Mouse (Mus musculus) cortical plate, adult 2 months (tissue): Measurements from ENCODE around the gene Pgpep1. TPM values are rescaled to one million over a fixed set of nuclear protein-coding genes. Genes with fewer than 3 reads are reported as not detected.

Source experiments
- H3K27ac ChIP-seq: fragments of 200-500 bp; 2 replicates; pipeline ENCODE4 v1.5.1; 2012; ENCODE audit warnings: low read length, control low read depth, inconsistent platforms; ENCODE audit not compliant: insufficient read depth
- H3K4me1 ChIP-seq: fragments of 200-500 bp; 2 replicates; pipeline ENCODE4 v1.6.1; 2011; ENCODE audit warnings: low read length; ENCODE audit not compliant: control insufficient read depth, insufficient read depth
- H3K4me3 ChIP-seq: fragments of 200-500 bp; 2 replicates; pipeline ENCODE4 v1.5.1; 2011; ENCODE audit warnings: mild to moderate bottlenecking, low read length, control low read depth; ENCODE audit not compliant: insufficient read depth
- CTCF ChIP-seq: fragments of 200-500 bp; IDR thresholded peaks from 2 replicates; pipeline ENCODE4 v1.5.1; 2011; ENCODE audit warnings: mild to moderate bottlenecking, control low read depth, low read length; ENCODE audit not compliant: insufficient read depth; ENCODE audit errors: extremely low read depth
- POLR2A ChIP-seq: fragments of 200-500 bp; IDR thresholded peaks from 2 replicates; pipeline ENCODE4 v1.6.1; 2011; ENCODE audit warnings: mild to moderate bottlenecking, low read length, control low read depth; ENCODE audit not compliant: insufficient read depth; ENCODE audit errors: extremely low read depth
- polyA plus RNA-seq: library from polyadenylated mRNA; depleted of rRNA; stranded (reverse); fragments of >200 nt; gene quantifications from 2 replicates; pipeline ENCODE4 v1.2.3, GENCODE M21; 2012

Gene Pgpep1
- polyA plus RNA-seq, 1 experiment, result 18.1 TPM

DNA sequence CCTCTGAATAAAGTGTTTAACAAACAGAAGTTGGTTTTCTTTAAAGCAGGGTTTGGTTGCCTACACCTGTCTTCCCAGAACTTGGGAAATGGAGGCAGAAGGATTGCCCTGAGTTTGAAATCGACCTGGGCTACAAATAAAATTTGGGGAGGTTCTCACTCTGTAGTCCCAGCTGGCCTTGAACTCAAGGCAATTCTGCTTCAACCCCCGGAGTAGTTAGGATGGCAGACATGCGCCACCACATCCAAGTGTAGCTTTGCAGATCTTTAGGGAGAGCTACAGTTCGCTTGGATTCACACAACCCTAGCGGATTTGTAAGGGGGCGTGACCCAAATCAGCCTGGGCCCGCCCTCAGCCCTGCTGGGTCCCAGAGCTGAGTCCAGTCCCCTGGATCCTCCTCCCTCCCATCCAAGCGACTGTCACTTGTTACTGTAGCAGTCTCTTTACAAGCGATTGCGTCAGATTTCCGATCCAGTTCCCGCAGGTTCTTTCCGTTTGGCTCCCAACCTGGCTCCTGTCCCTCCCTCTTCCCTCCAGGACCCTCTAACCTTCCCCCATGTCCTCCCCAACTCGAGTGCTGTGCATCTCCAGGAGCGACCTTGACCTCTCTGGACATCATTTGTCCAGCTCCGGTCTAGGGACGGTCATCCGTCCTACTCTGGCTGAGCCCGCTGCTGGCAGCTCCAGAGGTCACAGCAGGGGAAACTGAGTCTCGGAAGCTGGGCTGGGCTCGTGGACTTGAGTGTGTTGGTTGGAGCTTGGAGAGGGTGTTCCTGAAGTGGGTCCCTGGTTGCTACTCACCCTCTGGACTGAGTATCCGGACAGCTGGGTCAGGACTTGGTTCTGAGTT, 29.4 kb downstream of the Pgpep1 start:
- no peak for TF ChIP-seq POLR2A
- H3K4me3 ChIP-seq, result no peak overlapping the region; the same call in 1 of the 2 replicates
- H3K27ac ChIP-seq, result no peak overlapping the region
- no peaks in the 10 kb centered on the region for H3K4me1 ChIP-seq

DNA sequence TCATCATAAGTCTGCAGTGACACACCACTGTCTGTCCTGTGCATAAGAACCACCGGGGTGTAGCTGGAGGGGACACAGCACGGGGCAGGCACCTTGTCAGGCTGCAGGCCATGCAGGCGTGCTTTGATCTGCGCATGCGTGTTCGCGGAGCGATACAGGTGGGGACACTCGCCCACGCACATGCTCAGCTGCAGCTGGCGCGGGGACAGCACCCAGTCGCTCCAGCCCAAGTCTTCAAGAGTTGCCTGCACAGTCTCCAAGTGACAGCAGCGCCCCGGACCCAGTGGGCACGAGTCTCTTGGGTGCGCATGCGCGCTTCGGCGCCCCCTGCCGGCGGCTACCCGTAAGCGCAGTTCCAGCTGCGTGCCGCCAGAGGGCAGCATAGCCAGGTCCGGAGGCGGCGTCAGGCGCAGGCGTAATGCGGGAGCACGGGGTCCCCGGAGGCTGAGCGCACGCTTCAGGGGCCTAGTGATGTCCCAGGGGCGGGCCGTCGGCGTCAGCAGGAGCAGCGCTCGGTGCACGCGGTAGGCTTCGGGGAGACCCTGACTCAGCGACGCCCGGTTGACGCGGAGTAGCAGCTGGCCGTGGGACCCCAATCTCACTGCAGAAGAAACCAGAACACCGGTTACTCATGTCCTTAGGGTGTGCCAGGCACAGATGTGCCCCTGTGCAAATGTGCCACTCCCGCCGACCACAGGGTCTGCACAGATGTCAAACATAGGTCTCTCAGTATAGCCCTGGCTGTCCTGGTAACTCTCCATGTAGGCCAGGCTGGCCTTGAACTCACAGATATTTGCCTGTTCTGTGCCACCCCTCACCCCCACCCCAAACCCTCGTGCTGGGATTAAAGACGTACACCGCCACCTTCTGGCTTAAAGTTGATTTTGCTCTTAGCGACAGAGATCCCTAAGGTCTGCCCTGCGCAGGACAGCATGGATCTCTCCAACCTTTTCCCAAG, 30.3 kb downstream of the Pgpep1 start:
- Histone ChIP-seq H3K27ac (peak overlapping the region; percentile 57), H3K4me3 (peak overlapping the region; percentile 29), H3K4me1 (no peaks in the 10 kb centered on the region)
- TF ChIP-seq POLR2A, result peak; percentile 61; the same call in 1 of the 2 replicates
- TF ChIP-seq CTCF, result peak; percentile 100

DNA sequence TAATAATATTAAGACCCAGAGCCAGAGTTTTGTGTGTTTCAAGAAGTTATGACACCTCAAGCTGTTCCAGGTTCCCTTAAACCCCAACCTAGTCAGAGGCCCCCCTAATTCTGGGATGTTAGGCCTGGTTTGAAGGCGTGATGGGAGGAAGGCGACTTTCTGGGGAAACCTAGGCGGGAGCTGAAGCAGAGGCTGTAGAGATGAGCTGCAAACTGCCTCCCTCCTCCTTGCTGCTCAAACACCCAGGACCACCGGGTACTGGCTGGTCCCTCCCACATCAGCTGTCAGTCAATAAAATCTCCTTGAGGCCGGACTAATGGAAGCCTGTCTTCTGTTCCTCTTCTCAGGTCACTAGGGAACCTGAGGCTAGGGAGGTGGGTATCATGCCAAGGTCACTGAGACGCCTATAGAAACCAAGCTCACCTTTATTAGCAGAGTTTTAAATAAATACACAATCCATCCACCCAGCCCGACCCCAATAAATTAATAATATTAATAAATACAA, 31.1 kb downstream of the Pgpep1 start:
- TF ChIP-seq POLR2A, result no peak
- TF ChIP-seq CTCF, result no peak
- H3K27ac ChIP-seq, result no peak overlapping the region
- peak overlapping the region; percentile 29; the same call in 1 of the 2 replicates for H3K4me3 ChIP-seq
- no peaks in the 10 kb centered on the region for H3K4me1 ChIP-seq

DNA sequence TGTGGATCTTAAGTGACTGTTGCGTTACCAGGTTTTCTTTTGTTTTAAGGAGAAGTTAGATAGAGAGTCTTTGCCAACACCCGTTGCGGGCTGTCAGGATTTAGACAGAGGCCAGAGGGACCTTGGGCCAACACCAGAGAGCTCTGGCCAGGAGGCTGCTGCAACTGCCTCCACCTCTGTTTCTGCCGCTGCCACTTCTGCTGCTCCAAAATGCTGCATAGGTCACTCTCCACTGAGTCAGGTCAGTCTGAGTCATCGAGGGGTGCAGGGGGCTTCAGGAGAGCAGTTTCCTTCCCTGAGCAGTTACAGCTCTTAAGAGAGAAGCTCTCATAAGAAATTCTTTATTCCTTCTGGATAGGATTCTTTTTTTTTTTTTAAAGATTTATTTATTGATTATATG, 33.1 kb downstream of the Pgpep1 start:
- TF ChIP-seq POLR2A (no peak), CTCF (no peak)
- Histone ChIP-seq H3K4me1 (no peaks in the 10 kb centered on the region), H3K27ac (no peak overlapping the region), H3K4me3 (no peak overlapping the region)

DNA sequence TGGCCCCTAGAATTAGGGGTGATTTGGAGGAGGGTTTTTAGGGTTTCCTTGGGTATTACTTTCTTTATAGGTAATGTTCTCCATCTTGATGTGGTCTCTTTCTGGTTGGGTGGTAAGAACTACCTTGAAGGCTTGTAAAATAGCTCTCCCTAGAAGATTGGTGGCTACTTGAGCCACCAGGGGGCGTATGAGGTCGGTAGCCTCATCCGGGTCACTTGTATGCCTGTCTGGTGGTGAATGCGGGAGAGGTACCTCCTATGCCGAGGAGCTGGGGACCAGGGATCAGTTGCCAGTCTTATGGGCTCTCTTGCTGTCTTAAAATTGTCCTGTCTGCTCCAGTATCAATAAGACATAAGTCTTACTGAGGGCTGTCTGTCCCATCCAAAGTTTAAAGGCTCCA, 35.1 kb downstream of the Pgpep1 start:
- Histone ChIP-seq H3K4me3 (no peak overlapping the region), H3K27ac (no peak overlapping the region), H3K4me1 (no peaks in the 10 kb centered on the region)
- TF ChIP-seq POLR2A (no peak), CTCF (peak; percentile 29; the same call in 1 of the 2 replicates)

DNA sequence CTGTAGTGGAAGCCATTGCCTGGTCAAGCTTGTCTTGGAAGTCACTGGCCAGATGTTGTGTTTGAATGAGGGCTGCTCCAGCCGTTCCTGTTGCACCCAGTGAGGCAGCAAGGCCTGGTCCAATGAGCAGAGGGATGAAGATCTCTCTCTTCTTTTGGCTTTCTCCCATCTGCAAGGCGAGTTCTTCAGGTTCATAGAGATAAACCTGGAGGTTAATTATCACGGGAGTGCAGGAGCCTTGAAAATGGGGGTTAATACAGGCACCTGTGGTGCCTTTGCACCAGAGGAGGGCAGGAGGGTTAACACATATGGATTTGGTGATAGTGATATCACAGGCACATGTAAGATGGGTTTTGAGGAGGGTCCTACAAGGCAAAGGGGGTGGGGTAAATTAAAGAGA, 38.0 kb downstream of the Pgpep1 start:
- TF ChIP-seq CTCF (no peak), POLR2A (no peak)
- H3K27ac ChIP-seq, result no peak overlapping the region

DNA sequence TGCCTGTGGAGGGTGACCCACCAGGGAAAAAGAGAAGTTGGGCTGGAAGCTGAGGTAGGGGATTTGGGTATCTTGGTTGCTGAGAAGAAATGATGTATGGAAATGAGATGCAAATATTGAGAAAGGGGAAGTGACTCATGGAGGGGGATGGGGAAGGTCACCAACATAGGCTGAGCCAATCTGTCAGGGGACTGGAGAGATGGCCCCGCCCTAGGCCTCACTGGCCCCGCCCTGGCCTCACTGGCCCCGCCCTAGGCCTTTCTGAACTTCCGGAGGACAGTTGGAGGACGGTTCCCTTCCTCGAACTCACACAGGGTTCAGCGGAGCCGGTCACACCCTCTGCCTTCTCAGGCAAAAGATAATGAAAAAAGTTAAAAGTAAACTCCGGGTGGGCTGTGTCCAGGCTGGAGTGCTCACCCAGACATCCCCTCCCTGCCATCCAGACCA, 41.3 kb downstream of the Pgpep1 start:
- H3K4me3 ChIP-seq, result no peak overlapping the region
- H3K4me1 ChIP-seq, result no peaks in the 10 kb centered on the region
- H3K27ac ChIP-seq, result no peak overlapping the region
- TF ChIP-seq POLR2A, result no peak
- no peak for TF ChIP-seq CTCF

More for the DNA sequence above, 38.0 kb downstream of the Pgpep1 start:
- no peaks in the 10 kb centered on the region for H3K4me1 ChIP-seq
- no peak overlapping the region for H3K4me3 ChIP-seq

DNA sequence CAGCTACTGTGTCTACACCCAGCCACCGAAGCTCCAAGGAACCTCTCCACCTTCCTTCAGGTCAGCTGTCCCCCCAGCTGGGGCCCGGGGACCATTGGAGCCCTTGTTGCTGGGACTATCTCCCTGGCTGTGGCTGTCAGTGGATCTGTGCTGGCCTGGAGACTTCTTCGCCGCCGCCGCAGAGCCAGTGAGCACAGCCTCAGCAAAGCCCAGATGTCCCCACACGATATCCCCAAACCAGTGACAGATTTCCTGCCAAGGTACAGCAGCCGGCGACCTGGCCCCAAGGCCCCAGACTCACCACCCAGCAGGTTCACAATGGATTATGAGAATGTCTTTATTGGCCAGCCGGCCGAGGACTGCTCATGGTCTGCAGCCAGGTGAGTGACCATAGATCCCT, 42.2 kb downstream of the Pgpep1 start:
- H3K4me3 ChIP-seq, result no peak overlapping the region
- H3K4me1 ChIP-seq, result no peaks in the 10 kb centered on the region
- H3K27ac ChIP-seq, result no peak overlapping the region
- TF ChIP-seq CTCF, result no peak
- TF ChIP-seq POLR2A, result no peak

DNA sequence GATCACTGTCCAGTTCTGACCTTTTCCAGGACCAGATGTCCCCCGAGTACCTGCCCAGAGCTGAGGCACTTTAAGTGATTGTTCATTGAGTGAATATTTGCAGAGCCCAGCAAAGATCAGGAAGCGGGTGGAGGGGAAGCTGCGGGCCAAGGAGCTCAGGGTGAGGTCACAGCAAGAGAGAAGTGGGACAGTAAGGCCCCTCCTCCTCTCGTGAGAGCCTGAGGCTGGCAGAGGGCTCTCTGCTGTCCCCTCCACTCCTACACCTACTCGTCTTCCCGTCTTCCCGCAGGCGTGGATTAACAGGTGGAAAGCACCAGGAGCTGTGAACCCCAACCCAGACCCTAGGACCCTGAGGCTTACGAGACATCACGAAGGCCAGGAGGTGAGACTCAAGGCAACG, 43.5 kb downstream of the Pgpep1 start:
- H3K27ac ChIP-seq, result no peak overlapping the region
- TF ChIP-seq CTCF, result no peak
- no peak for TF ChIP-seq POLR2A
- no peaks in the 10 kb centered on the region for H3K4me1 ChIP-seq

More for the DNA sequence above, 43.5 kb downstream of the Pgpep1 start:
- no peak overlapping the region for H3K4me3 ChIP-seq
